Mouse (Mus musculus) liver, adult 2 months (tissue): Measurements from ENCODE around the gene Endov.

Source experiments
- CTCF ChIP-seq: fragments of 200-500 bp; IDR thresholded peaks from 2 replicates; pipeline ENCODE4 v1.5.1; 2011; ENCODE audit warnings: low read depth, low read length, control low read depth
- POLR2A ChIP-seq: fragments of 200-500 bp; IDR thresholded peaks from 2 replicates; pipeline ENCODE4 v1.6.1; 2011; ENCODE audit warnings: low read length, control low read depth; ENCODE audit not compliant: insufficient read depth; ENCODE audit errors: extremely low read depth

GRCm38 (mm10) chr11:119506386-119506785 is 15.2 kb downstream of the Endov start:
- TF ChIP-seq CTCF: no peak
- no peak for TF ChIP-seq POLR2A
